Mouse (Mus musculus): ENCODE measurements around the gene Vsir.

Gene Vsir

GRCm38 (mm10) chr10:60346701-60347405 is at the start of gene Vsir:
TSS of gene Vsir (plus strand) at chr10:60346851.
- DNase-seq (ENCODE audit: low read depth), result peak; percentile 92

GRCm38 (mm10) chr10:60299636-60300035 is 47.0 kb upstream of the Vsir start:
- no peak for DNase-seq (ENCODE audit: low read depth)

DNA sequence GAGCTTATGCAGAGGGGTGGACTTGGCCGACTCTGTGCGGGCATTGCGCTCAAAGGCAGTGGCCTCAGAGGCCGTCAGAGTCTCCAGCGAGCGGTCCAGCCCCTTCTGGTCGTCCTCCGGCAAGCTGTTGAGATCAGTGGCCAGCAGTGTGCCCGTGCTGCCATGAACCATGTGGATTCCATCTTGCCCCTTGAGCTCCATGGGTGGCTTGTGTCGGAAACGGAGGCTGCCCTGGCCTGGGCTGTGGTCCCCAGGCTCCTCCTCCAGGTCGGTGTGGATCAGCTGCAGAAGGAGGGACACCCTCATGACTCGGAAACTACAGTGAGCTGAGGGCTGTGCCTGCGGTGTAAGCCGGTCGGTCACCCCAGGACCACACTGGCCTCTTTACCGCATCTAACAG is 43.2 kb upstream of the Vsir start:
- no peak for DNase-seq (ENCODE audit: low read depth)

- peak; percentile 89 for DNase-seq (ENCODE audit: low read depth)
Measured at GRCm38 (mm10) chr10:60304854-60305628, 41.6 kb upstream of the Vsir start.

DNA sequence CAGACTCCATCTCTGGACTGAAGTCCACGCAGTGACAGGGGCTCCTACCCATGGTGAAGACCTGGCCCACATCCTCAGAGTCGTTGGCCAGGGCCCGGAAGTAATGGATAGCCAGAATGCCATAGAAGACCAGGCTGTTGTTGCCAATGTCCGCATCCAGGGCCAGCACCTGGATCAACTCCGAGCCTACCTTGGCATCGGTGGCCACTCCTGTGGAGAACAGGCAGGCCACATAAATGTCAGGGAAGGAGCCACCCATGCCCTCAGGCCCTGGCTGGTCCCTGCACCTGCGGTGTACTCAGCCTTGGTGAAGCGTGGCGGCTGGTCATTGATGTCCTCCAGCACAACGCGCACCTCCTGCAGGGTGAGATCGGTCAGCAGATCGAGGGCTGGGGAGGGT is 36.0 kb upstream of the Vsir start:
- DNase-seq (ENCODE audit: low read depth), result no peak

DNA sequence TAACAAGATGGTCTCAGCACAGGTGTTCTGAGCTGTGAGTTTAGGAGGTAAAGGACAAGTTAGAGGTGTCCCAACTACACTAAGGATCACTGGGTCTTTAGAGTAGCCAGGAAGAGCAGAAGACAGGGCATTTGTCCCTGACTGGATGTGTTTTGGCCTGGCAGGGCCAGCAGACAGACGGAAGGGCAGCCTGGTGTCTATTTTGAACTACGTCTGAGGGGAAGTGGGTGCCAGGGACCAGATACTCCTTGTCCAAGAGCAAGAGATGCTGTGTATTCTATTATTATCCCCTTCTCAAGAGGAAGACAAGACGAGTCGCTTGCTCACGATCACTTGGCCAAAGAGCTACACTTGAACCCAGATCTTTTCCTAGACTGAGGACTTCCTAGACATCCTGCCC is 33.0 kb upstream of the Vsir start:
- no peak for DNase-seq (ENCODE audit: low read depth)

DNA sequence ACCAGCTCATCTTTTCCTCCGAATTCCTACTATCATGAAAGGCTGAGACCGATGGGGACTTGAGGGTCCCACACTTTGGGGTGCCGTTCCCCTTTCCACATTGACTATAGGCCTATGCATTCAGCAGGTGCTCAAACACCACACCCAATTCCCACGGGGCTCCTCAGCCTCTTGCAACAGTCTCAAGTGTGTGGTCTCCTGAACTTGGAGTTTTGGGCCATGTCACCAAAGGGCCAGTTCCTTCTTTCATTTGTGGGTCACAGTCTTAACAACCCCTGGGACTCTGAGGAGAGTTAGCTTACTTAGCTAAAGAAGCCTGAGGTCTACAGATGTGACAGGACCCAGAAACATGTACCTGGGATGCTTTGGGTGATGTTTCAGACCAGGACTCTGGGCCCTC is 30.5 kb upstream of the Vsir start:
- DNase-seq (ENCODE audit: low read depth), result no peak

- DNase-seq (ENCODE audit: low read depth), result no peak
Measured at GRCm38 (mm10) chr10:60328963-60329650, 17.5 kb upstream of the Vsir start.

DNA sequence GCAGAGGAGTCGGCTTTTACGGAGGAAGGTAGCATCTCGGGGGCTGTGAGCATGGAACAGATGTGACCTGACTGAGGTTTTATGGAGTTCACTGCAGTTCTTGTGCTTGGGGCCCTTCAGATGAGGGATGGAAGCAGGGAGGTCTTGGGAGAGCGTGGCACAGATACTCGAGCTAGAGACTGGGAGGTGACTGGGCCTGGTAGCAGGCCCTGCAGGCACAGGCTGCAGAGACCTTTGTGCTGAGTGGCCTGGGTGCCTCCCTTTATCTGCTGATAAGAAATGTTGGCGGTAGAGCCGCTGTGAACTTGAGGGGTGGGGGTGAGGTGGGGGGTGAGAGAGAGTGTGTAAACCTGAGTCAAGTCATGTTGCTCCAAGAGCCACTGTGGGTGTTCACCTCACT is 12.1 kb upstream of the Vsir start:
- DNase-seq (ENCODE audit: low read depth), result no peak

- no peak for DNase-seq (ENCODE audit: low read depth)
Measured at GRCm38 (mm10) chr10:60335021-60335420, 11.6 kb upstream of the Vsir start.

DNA sequence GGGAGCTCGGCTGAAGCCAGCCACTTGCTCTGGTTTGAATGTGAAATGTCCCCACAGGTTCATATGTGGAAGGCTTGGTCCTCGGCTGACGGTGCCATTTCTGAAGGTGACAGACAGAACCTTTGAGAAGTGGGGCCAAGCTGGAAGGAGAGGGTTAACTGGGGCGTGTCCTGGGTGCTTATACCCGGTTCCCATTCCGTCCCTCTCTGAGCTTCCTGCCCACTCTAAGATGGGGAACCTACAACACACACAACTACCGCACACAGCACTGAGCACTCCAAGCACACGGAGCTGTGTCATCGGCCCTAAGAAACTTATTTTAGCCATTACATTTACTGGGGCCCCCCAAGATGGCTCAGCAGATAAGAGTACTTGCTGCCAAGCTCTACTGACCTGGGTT is 5.1 kb upstream of the Vsir start:
- DNase-seq (ENCODE audit: low read depth), result no peak

DNA sequence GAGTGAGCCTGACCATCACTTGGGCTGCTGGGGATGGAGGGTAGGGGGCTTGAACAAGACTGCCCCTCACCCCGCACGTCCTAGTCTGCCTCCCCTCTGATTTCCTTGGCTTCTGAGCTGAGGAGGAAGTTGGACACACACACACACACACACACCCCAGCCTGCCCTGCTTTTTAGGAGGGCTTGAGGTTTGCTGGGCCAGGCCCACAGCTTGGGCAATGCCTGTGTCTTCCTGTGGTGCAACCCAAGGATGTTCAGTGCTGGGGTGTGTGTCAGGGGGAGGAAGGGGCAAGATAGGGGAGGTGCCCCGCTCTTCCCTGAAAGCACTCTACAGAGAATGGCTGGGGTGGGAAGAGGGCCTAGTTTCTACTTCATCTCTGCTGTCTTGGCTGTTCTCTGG is 2.5 kb upstream of the Vsir start:
- no peak for DNase-seq (ENCODE audit: low read depth)

GRCm38 (mm10) chr10:60346056-60346455 is 595 bp upstream of the Vsir start:
- DNase-seq (ENCODE audit: low read depth), result peak; percentile 71

DNA sequence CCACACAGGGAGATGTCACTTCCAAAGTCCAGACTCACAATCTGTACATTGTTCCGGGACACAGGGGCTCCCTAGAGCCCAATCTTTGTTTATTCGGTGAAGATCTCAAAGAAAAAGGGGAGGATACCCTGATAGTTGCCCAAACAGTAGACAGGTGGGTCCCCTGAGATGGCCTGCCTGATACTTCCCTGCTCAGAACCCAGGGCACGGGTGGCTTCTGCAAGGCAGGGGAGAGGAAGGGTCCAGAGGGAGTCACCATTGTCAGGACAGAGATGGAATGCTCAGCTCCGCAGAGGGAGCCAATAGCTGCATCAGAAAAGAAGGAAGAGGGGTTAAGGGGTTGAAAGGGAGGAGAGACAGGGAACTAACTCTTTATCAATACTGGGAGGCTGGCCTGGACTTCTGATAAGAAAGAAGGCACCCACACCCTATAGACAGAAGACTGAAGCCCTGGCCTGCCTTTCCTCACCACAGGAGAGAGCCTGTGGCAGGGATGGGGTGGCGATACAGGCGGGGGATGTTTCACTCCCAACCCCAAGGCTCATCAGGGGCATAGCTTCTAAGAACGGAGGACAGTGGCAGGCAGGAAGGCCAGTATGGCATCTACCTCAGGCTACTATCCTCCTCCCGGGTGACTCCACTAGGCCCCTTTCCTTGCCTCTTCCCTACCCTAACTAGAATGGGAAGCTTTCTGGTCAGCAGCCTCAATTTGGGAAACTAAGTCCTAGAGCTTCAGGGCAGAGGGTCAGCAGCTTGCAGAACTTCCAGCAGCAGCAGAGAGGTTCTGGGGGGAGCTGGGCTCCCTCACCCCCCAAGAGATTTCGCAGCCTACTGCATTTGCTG is 1.3 kb downstream of the Vsir start:
- DNase-seq (ENCODE audit: low read depth), result no peak

GRCm38 (mm10) chr10:60349056-60349455 is 2.4 kb downstream of the Vsir start:
- DNase-seq (ENCODE audit: low read depth), result no peak

DNA sequence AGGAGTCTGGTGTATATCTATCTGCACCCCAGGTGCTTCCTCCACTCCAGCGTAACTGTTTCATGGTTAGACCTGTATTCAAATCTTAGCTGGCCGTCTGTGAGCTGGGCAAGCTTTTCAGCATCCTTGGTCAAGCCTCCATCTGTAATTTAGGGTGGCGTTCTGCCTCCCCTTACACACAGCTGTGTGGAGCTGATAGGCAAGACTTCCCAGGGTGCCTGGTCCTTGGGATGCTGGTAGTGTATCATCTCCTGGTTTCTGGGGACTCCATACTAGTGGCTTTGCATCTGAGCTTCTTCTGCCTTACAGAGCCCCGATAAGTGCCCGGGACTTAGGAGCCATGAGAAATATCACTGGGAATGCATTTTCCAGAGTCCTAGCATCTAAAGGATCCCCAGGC is 3.0 kb downstream of the Vsir start:
- no peak for DNase-seq (ENCODE audit: low read depth)

DNA sequence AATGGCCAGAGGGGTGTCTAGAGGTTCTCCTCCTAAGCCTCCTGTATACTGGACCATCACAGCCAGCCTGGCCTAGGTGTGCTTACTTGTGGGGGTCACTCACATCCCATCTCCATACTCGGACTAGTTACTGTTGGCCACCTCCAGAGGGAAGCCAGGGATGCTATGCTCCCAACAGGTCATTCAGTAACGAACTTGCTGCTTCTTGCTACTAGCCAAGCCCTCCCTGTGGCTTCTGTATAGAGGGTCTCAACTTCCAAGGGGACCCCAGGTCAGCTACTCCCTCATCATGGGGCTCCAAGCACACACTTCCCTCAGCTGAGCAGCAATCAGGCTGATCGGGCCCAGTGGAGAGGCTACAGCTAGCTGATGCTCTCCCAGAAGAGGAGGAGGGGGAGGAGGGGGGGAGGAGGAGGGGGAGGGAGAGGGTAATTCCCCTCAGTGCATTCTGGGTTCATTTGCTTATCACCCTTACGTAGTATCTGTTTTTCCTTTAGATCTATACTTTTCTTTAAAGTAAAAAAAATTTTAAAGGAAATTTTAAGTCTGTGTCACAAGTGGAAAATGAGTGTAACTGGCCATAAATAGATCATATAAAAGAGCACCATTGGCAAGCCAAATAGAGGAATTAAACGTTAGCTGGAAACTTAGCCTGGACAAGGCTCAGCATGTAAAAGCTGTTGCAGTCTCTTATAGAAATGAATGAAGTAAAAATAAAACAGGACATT is 3.6 kb downstream of the Vsir start:
- no peak for DNase-seq (ENCODE audit: low read depth)

DNA sequence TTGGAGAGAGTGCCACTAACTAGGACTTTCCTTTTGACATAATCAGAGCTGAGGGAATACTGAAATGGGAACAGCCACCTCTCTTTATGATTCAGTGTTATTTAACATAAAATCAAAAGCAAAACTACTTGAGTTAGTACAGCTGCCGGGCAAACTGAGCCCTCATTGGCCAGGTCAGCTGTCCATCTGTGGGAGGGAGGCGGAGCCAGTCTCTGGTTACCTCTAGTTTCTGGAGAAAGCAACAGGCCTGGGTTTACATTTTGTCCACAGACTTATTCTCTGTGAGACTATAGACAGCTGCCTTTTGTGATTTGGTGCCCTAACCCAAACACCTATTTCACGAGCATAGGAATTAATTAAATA is 4.1 kb downstream of the Vsir start:
- peak; percentile 93 for DNase-seq (ENCODE audit: low read depth)

GRCm38 (mm10) chr10:60351248-60351647 is 4.6 kb downstream of the Vsir start:
- DNase-seq (ENCODE audit: low read depth), result no peak

DNA sequence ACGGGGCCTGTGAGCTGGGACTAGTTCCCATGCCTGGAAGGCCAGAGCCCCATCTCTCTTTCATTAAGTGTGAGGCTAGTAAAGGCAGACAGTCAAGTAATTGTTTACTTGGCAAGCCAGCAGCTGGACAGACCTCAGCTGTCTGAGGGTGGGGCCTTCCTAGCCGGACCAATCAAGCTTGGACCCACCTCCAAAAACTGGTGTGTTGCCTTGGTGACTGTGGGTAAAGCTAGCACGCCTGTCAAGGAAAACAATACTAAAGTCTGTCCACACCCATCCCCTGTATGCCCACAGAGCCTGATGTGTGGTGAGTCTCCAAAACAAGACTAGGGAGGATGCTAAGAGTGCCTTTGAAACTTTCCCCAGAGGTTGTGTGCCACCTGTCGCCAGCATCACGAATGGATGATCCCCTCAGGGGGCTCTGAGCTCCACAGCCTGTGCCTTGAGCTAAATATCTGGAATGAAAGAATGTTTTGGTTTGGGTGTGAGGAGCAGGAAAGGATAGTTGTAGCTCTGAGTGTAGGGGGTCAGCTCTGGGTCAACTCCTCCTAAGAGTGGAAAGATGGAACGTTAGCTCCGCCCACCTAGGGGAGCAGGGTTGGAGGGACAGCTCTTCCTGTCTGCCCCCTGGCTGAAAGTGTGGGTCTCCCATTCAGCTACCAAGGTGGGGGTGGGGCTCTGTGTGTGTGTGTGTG is 5.3 kb downstream of the Vsir start:
- DNase-seq (ENCODE audit: low read depth), result peak; percentile 90
